Mouse (Mus musculus) megakaryocyte, embryonic 14.5 days (primary cell): ENCODE results near the gene Slc25a21. TPM values are rescaled to one million over a fixed set of nuclear protein-coding genes. Genes with fewer than 3 reads are reported as not detected.

Experiments used
- H3K27me3 ChIP-seq: replicated peaks from 2 replicates; pipeline ENCODE3; 2012; ENCODE audit warnings: inconsistent platforms
- H3K36me3 ChIP-seq: replicated peaks from 2 replicates; pipeline ENCODE3; 2012; ENCODE audit warnings: low read length, inconsistent platforms, mixed read lengths
- H3K4me1 ChIP-seq: 2 replicates; pipeline ENCODE4 v1.6.1; 2012; ENCODE audit warnings: inconsistent platforms
- H3K4me3 ChIP-seq: replicated peaks from 2 replicates; pipeline ENCODE3; 2012; ENCODE audit warnings: moderate library complexity, mild to moderate bottlenecking, inconsistent platforms
- H3K9me3 ChIP-seq: 2 replicates; pipeline ENCODE4 v1.6.1; 2012; ENCODE audit warnings: inconsistent platforms
- FLI1 ChIP-seq: IDR thresholded peaks from 2 replicates; pipeline ENCODE4 v1.6.1; 2012; ENCODE audit warnings: low read length, inconsistent platforms, mixed read lengths
- GATA1 ChIP-seq: IDR thresholded peaks from 3 replicates; pipeline ENCODE4 v1.6.1; 2012; ENCODE audit warnings: mixed read lengths, low read length, inconsistent platforms, borderline replicate concordance
- polyA plus RNA-seq: library from polyadenylated mRNA; stranded (reverse); fragments of >175 nt; gene quantifications from 2 replicates; pipeline ENCODE4 v1.2.3, GENCODE M21; 2012; ENCODE audit warnings: low replicate concordance; ENCODE audit not compliant: insufficient read depth

Slc25a21 gene
- polyA plus RNA-seq, 1 experiment: 0.18 TPM

GRCm38 (mm10) chr12:56789236-56789635, 408.0 kb downstream of the Slc25a21 start:
- peaks cover 10% of the 10 kb centered on the region for H3K9me3 ChIP-seq
- H3K4me3 ChIP-seq: no peak overlapping the region
- no peaks in the 10 kb centered on the region for H3K36me3 ChIP-seq
- no peaks in the 10 kb centered on the region for H3K4me1 ChIP-seq
- TF ChIP-seq GATA1 (no peak), FLI1 (no peak)
- no peaks in the 10 kb centered on the region for H3K27me3 ChIP-seq

- Histone ChIP-seq H3K4me3 (no peak overlapping the region), H3K27me3 (no peaks in the 10 kb centered on the region), H3K4me1 (no peaks in the 10 kb centered on the region), H3K9me3 (peaks cover 7% of the 10 kb centered on the region; the same call in 1 of the 2 replicates), H3K36me3 (no peaks in the 10 kb centered on the region)
- TF ChIP-seq FLI1 (no peak), GATA1 (no peak)
Measured at GRCm38 (mm10) chr12:56785250-56785649, 412.0 kb downstream of the Slc25a21 start.

- no peaks in the 10 kb centered on the region for H3K4me1 ChIP-seq
- TF ChIP-seq GATA1: no peak
- TF ChIP-seq FLI1: no peak
- no peak overlapping the region for H3K4me3 ChIP-seq
- H3K9me3 ChIP-seq: peaks cover 7% of the 10 kb centered on the region; the same call in 1 of the 2 replicates
- H3K36me3 ChIP-seq: no peaks in the 10 kb centered on the region
- H3K27me3 ChIP-seq: no peaks in the 10 kb centered on the region
Measured at GRCm38 (mm10) chr12:56781196-56781595, 416.1 kb downstream of the Slc25a21 start.

- TF ChIP-seq FLI1 (no peak), GATA1 (no peak)
- H3K4me1 ChIP-seq: no peaks in the 10 kb centered on the region
- peaks cover 7% of the 10 kb centered on the region; the same call in 1 of the 2 replicates for H3K9me3 ChIP-seq
- H3K36me3 ChIP-seq: no peaks in the 10 kb centered on the region
- no peaks in the 10 kb centered on the region for H3K27me3 ChIP-seq
- H3K4me3 ChIP-seq: no peak overlapping the region
Measured at GRCm38 (mm10) chr12:56779621-56780020, 417.7 kb downstream of the Slc25a21 start.

- H3K9me3 ChIP-seq: no peaks in the 10 kb centered on the region
- no peak for TF ChIP-seq FLI1
- no peak for TF ChIP-seq GATA1
- no peaks in the 10 kb centered on the region for H3K36me3 ChIP-seq
- H3K27me3 ChIP-seq: no peaks in the 10 kb centered on the region
- H3K4me3 ChIP-seq: no peak overlapping the region
- H3K4me1 ChIP-seq: no peaks in the 10 kb centered on the region
Measured at GRCm38 (mm10) chr12:56773941-56774340, 423.3 kb downstream of the Slc25a21 start.

- no peaks in the 10 kb centered on the region for H3K4me1 ChIP-seq
Measured at GRCm38 (mm10) chr12:56769421-56769820, 427.9 kb downstream of the Slc25a21 start.

GRCm38 (mm10) chr12:56767474-56767873, 429.8 kb downstream of the Slc25a21 start:
- TF ChIP-seq FLI1 (no peak), GATA1 (no peak)
- no peak overlapping the region for H3K4me3 ChIP-seq
- no peaks in the 10 kb centered on the region for H3K27me3 ChIP-seq
- no peaks in the 10 kb centered on the region for H3K36me3 ChIP-seq
- H3K9me3 ChIP-seq: 0 out of 2 replicates have a peak, but pooled peaks cover 2% of the 10 kb centered on the region
- H3K4me1 ChIP-seq: no peaks in the 10 kb centered on the region

More at GRCm38 (mm10) chr12:56769421-56769820, 427.9 kb downstream of the Slc25a21 start:
- no peak for TF ChIP-seq GATA1
- no peak for TF ChIP-seq FLI1
- H3K36me3 ChIP-seq: no peaks in the 10 kb centered on the region
- H3K27me3 ChIP-seq: no peaks in the 10 kb centered on the region
- H3K9me3 ChIP-seq: no peaks in the 10 kb centered on the region
- no peak overlapping the region for H3K4me3 ChIP-seq

GRCm38 (mm10) chr12:56737104-56737503, 460.2 kb downstream of the Slc25a21 start:
- TF ChIP-seq GATA1 (no peak), FLI1 (no peak)
- no peaks in the 10 kb centered on the region for H3K27me3 ChIP-seq
- H3K36me3 ChIP-seq: no peaks in the 10 kb centered on the region
- H3K4me1 ChIP-seq: no peaks in the 10 kb centered on the region
- H3K4me3 ChIP-seq: no peak overlapping the region
- H3K9me3 ChIP-seq: no peaks in the 10 kb centered on the region

- TF ChIP-seq GATA1: no peak
- TF ChIP-seq FLI1: no peak
- no peaks in the 10 kb centered on the region for H3K4me1 ChIP-seq
- no peaks in the 10 kb centered on the region for H3K9me3 ChIP-seq
Measured at GRCm38 (mm10) chr12:56727631-56728030, 469.6 kb downstream of the Slc25a21 start.

GRCm38 (mm10) chr12:56718707-56719051, 478.6 kb downstream of the Slc25a21 start:
- TF ChIP-seq FLI1 (no peak), GATA1 (no peak)

More at GRCm38 (mm10) chr12:56727631-56728030, 469.6 kb downstream of the Slc25a21 start:
- no peak overlapping the region for H3K4me3 ChIP-seq
- no peaks in the 10 kb centered on the region for H3K36me3 ChIP-seq
- no peaks in the 10 kb centered on the region for H3K27me3 ChIP-seq

GRCm38 (mm10) chr12:56717971-56718706, 479.1 kb downstream of the Slc25a21 start:
- Histone ChIP-seq H3K27me3 (no peaks in the 10 kb centered on the region), H3K9me3 (no peaks in the 10 kb centered on the region), H3K4me3 (no peak overlapping the region), H3K36me3 (no peaks in the 10 kb centered on the region), H3K4me1 (no peaks in the 10 kb centered on the region)
- TF ChIP-seq FLI1 (no peak), GATA1 (no peak)

More at GRCm38 (mm10) chr12:56718707-56719051, 478.6 kb downstream of the Slc25a21 start:
- Histone ChIP-seq H3K4me3 (no peak overlapping the region), H3K9me3 (no peaks in the 10 kb centered on the region), H3K27me3 (no peaks in the 10 kb centered on the region), H3K36me3 (no peaks in the 10 kb centered on the region), H3K4me1 (no peaks in the 10 kb centered on the region)
